Mouse (Mus musculus) bone marrow, adult 2 months (tissue): Measurements from ENCODE around the gene Slain2. TPM values are rescaled to one million over a fixed set of nuclear protein-coding genes. Genes with fewer than 3 reads are reported as not detected.
"Not testable (repeated sequence)": the region's sequence is repeated elsewhere in the genome, so short reads cannot be mapped to it uniquely, and the experiment has no call there.

Experiments used
- H3K27ac ChIP-seq: fragments of 200-500 bp; 2 replicates; pipeline ENCODE4 v1.5.1; 2012; ENCODE audit warnings: low read depth, mild to moderate bottlenecking, control low read depth, inconsistent platforms, low read length; ENCODE audit not compliant: control insufficient read depth, poor library complexity, insufficient read depth
- H3K4me1 ChIP-seq: fragments of 200-500 bp; 2 replicates; pipeline ENCODE4 v1.6.1; 2011; ENCODE audit warnings: low read length; ENCODE audit not compliant: control insufficient read depth, insufficient read depth
- H3K4me3 ChIP-seq: fragments of 200-500 bp; replicated peaks from 2 replicates; pipeline ENCODE3; 2011; ENCODE audit warnings: mild to moderate bottlenecking, low read depth, low read length, control low read depth; ENCODE audit not compliant: control insufficient read depth
- CTCF ChIP-seq: fragments of 200-500 bp; IDR thresholded peaks from 2 replicates; pipeline ENCODE4 v1.5.1; 2011; ENCODE audit warnings: low read length, control low read depth; ENCODE audit not compliant: control insufficient read depth, insufficient read depth
- POLR2A ChIP-seq: fragments of 200-500 bp; IDR thresholded peaks from 2 replicates; pipeline ENCODE4 v1.6.1; 2011; ENCODE audit warnings: low read depth, mild to moderate bottlenecking, control low read depth, low read length, borderline replicate concordance; ENCODE audit not compliant: control insufficient read depth
- WGBS: fragments of 180-500 bp; shearing (Covaris S2); methylation state at CpG from one replicate; pipeline ENCODE4 v1.1.7; 2018; 5-methylcytosine and 5-hydroxymethylcytosine counted together
- polyA plus RNA-seq: library from polyadenylated mRNA; stranded (reverse); fragments of >200 nt; gene quantifications from 2 replicates; pipeline ENCODE4 v1.2.4, GENCODE M21; 2011; ENCODE audit warnings: low replicate concordance; ENCODE audit not compliant: missing spikeins, insufficient read depth, insufficient read length

Slain2 gene
- polyA plus RNA-seq, 1 experiment = 18.4 TPM

GRCm38 (mm10) chr5:73006784-73007581, 92.9 kb downstream of the Slain2 start, which contains the start of gene Slc10a4:
Gene Slc10a4, plus strand, starts transcription at chr5:73006883.
- no peak within 1 kb of the TSS for H3K4me3 ChIP-seq
- H3K27ac ChIP-seq = no peak within 1 kb of the TSS
- TF ChIP-seq CTCF (no peak), POLR2A (no peak)
- no peaks in the 10 kb centered on the region for H3K4me1 ChIP-seq
- WGBS = 9% methylated on average over 65 of the region's 65 CpGs

- no peak overlapping the region for H3K4me3 ChIP-seq
- 43% methylated on average over 5 of the region's 5 CpGs for WGBS
- TF ChIP-seq POLR2A (no peak), CTCF (no peak)
- no peak overlapping the region for H3K27ac ChIP-seq
- no peaks in the 10 kb centered on the region for H3K4me1 ChIP-seq
These were observed 93.5 kb downstream of the Slain2 start for GRCm38 (mm10) chr5:73007582-73007959.

GRCm38 (mm10) chr5:73008230-73008629, 94.1 kb downstream of the Slain2 start:
- not testable (repeated sequence) for H3K4me1 ChIP-seq, H3K27ac ChIP-seq, H3K4me3 ChIP-seq
- WGBS = 43% methylated on average over 8 of the region's 8 CpGs
- peak; percentile 48; the same call in 1 of the 2 replicates for TF ChIP-seq CTCF

- not testable (repeated sequence) for H3K4me3 ChIP-seq, H3K4me1 ChIP-seq, H3K27ac ChIP-seq
- 68% methylated on average over 16 of the region's 16 CpGs for WGBS
These were observed 97.7 kb downstream of the Slain2 start for GRCm38 (mm10) chr5:73011806-73012205.

GRCm38 (mm10) chr5:73012884-73013610, 98.9 kb downstream of the Slain2 start:
- WGBS = 20% methylated on average over 23 of the region's 27 CpGs
- not testable (repeated sequence) for H3K4me3 ChIP-seq, H3K4me1 ChIP-seq, H3K27ac ChIP-seq

- H3K4me1 ChIP-seq, H3K4me3 ChIP-seq: not testable (repeated sequence)
- H3K27ac ChIP-seq = peak overlapping the region; percentile 21; the same call in 1 of the 2 replicates
- 4% methylated on average over 56 of the region's 65 CpGs for WGBS
These were observed 99.6 kb downstream of the Slain2 start for GRCm38 (mm10) chr5:73013611-73014287.

- Histone ChIP-seq H3K4me1 (no peaks in the 10 kb centered on the region), H3K27ac (no peak overlapping the region), H3K4me3 (no peak overlapping the region)
- 53% methylated on average over 9 of the region's 9 CpGs for whole genome bisulfite sequencing
- TF ChIP-seq CTCF = no peak
- TF ChIP-seq POLR2A = no peak
These were observed 100.6 kb downstream of the Slain2 start for GRCm38 (mm10) chr5:73014745-73015144.

GRCm38 (mm10) chr5:73023801-73024200, 109.7 kb downstream of the Slain2 start:
- H3K27ac ChIP-seq = no peak overlapping the region
- WGBS = 94% methylated on average over 13 of the region's 13 CpGs
- no peaks in the 10 kb centered on the region for H3K4me1 ChIP-seq

More at GRCm38 (mm10) chr5:73023801-73024200, 109.7 kb downstream of the Slain2 start:
- TF ChIP-seq CTCF (no peak), POLR2A (no peak)
- H3K4me3 ChIP-seq = no peak overlapping the region

Other genes starting within 250 kb of the Slain2 start
- gene Txk, start 161.5 kb upstream of the Slain2 start, polyA plus RNA-seq = 2.5 and 4.7 TPM in 2 replicates
- gene Tec, start 45.8 kb upstream of the Slain2 start, polyA plus RNA-seq = 16.8 and 39.4 TPM in 2 replicates
- gene Gm10135, start 60.4 kb downstream of the Slain2 start, polyA plus RNA-seq = not detected in 2 replicates
- not detected in 2 replicates for gene Slc10a4, start 92.6 kb downstream of the Slain2 start, polyA plus RNA-seq